Mouse (Mus musculus) thymus, postnatal 4 days (tissue): ENCODE data around the gene Slc13a2.

Experiments used
- DNase-seq: peaks from one replicate; pipeline ENCODE4 v3.0.0; 2021

Gene Slc13a2

DNA sequence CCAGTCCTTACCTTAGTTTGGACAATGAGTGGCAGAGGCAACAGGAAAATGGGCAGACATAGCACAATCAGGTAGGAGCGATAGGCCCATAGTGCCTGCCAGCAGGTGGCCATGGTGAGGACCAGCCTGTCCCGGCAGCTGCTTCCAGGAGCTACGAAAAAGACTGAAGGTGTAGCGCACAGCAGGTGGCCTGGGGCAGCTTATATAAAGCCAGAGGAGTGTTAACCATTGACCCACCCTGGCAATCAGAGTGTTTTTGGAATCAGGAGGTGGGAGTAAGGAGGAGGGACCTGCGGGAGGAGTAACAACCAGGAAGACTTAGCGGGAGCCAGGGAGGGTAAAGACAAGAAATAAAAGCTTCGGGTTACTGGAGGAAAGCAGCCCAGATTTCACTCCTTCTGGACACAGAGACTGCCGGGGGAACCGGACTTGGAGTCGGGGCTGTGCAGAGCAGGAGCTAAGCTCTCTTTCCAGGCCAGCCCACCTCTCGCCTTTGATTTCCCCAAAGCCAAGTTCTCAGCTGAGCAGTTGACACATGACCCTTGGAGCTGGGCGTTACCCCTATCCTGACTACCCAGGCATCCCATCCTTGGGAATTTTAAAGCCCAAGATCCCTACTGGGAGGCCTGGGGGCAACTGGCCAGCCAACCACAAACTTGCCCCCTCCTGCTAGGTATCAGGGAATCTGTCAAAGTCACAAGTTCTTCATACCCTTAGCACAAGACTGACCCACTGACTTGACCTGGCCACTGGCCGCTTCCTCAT is at the start of gene Slc13a2:
TSS of gene Slc13a2 (minus strand) at position 163 of the 765 bp plus-strand sequence.
- DNase-seq, result no peak

DNA sequence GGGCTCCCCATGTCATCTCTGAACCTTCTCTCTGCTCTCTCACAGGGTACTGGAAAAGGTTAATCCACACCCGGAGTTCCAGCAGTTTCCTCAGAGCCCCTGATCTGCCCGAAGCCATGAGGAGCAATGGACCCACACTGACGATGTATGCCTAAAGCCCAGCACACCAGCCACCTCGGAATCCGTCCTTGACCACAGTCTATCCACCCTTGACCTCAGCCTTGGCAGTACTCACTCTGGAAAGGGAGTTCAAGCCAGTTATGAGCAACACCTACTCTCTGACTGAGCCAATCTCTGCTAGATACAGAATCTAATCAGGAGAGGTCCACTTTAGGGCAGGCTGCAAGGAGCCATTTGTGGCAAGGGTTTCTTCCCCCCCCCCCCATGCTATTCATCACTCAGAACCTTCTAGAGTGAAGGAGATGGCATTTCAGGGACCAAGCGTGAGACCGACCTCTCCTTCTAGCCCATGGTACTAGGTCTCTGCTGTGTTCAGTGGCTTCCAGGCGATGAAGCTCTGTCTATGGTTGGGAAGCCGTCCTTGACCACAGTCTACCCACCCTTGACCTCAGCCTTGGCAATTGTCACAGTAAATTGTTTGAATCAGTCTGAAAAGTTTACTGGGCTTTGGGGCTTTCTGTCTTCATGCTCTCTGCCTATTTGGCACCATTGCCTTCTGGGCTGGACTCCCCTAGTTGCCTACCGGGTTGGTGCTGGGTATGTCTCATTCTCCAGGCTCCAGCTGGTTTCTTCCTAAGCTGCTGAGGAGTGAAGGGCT is 49.5 kb upstream of the Slc13a2 start:
- no peak for DNase-seq

DNA sequence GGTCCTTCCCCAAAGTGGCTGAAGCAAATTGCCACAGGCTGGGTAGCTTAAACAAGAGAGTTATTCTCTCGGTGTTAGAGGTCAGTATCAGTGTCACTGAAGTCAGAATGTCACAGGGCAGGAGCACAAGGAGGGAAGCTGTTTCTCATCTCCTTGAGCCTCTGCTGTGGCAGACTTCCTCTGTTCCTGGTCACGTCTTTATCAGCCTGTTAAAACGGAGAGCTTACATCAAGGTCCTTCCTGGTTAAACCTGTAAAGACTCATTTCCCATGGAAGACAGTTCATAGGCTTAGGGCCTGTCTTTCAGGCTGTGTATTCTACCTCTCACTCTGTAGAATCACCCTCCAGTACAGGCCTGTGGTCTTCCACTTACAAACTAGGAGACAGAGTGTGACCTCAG is 45.9 kb upstream of the Slc13a2 start:
- no peak for DNase-seq

DNA sequence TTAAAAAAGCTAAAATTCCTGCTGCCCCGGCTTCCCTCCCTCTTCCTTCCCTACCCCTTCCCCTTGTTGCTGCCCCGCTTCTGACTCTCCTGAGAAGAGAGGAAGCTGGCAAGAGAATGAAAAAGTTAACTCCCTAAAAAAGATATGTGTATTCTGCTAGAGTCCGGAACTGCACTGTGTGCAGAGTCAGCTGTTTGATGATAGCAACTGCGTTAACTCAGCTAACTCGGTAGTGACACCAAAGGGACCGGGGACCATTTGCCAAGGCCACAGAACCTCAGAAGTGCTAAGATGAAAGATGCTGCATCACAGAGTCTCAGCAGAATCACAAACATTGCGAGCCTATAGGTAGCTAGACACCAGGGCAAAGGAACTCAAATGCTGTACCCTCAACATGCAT is 45.5 kb upstream of the Slc13a2 start:
- DNase-seq, result no peak

DNA sequence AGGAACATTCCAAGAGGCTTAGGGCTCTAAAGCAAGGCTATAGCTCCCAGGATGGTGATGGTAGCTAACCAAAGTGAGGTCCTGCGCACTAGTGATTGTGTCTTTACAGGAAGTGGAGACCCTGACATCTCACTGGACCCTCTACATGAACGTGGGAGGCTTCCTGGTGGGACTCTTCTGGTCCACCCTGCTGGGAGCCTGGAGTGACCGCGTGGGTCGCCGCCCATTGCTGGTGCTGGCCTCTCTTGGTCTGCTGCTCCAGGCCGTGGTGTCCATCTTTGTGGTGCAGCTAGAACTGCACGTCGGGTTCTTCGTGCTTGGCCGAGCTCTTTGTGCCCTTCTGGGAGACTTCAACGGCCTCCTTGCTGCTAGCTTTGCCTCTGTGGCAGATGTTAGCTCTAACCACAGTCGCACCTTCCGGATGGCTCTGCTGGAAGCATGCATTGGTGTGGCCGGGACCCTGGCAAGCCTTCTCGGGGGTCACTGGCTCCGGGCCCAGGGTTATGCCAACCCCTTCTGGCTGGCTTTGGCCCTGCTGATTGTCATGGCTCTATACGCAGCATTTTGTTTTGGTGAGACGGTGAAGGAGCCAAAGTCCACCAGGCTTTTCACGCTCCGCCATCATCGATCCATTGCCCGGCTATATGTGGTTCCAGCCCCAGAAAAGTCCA is 44.4 kb upstream of the Slc13a2 start:
- DNase-seq, result no peak

DNA sequence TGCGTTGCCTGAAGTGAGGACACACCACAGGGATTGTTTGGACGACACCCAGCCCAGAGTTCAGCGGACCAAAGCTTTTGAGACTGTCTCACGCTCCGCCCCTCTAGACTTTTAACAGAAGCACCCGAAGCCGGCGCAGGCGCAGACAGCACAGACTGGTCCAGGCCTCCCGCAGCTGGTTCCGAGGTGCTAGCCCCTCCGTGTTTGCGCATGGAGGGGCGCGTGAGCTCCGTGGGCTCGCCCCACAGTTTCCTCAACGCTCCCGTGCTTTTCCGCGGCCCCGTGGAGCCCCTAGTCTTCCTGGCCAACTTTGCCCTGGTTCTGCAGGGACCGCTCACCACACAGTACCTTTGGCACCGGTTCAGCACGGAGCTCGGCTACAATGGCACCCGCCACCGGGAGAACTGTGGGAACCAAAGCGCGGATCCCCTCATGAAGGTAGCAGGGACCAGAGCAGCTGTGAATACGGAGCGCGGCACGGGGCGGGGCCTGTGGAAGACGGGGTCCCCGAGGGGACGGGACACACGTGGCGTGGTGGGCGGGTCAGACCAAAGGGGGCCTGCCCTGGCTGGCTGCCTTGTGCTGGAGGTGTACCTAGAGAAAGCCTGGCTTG is 43.7 kb upstream of the Slc13a2 start, which contains the start of gene Slc46a1:
TSS of gene Slc46a1 (plus strand) at position 130 of the 613 bp plus-strand sequence.
- peak; percentile 84 for DNase-seq

DNA sequence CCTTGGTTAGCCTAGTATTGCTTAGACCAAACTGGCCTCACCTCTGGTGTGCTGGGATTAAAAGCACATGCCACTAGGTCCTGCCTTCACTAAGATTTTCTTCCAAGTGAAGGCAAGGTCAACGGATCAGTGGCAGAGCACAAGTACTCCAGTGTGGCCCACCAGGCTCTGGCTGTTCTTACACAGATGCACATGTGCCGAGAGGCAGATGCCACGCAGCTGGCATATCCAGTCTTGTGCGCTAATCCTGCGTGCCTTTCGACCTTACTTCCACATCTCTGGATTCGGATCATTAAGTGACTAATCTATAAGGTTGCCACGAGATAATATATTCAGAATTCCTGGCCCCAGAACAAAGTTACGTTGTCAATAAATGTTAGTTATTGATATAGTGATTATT is 43.1 kb upstream of the Slc13a2 start:
- no peak for DNase-seq

DNA sequence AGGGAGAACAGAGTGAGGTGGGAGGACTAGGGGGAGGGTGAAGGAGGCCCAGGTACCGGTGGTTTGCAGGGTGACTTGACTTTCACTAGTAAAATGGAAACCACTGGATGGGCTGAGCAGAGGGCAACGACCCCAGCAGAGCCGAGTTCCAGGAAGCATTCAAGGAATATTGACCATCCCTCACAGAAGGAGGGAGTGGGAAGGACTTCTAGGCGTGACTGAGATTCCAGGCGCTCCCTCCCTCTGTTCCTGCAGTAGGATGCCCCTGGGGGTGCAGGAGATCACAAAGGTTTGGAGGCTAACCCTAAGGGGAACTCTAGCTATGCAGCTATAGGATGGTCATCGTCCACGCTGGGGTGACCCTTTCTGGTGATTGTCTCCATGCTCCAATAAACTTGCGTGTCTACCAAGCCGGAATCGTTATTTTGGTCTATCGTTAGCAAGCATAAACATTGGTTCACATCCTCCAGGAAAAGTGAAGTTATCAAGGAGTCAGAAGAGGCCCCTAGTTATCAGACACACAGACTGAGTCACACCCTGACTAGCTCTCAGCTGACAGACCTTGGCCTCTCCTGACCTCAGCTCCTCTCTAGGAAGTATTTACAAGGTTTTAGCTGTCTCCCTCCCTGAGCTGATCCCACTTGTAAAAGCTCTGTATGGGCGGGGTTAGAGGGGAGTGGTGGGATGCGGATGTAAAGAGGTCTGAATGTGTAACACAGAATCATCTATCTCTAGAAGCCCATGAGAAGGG is 41.4 kb upstream of the Slc13a2 start:
- DNase-seq, result no peak

DNA sequence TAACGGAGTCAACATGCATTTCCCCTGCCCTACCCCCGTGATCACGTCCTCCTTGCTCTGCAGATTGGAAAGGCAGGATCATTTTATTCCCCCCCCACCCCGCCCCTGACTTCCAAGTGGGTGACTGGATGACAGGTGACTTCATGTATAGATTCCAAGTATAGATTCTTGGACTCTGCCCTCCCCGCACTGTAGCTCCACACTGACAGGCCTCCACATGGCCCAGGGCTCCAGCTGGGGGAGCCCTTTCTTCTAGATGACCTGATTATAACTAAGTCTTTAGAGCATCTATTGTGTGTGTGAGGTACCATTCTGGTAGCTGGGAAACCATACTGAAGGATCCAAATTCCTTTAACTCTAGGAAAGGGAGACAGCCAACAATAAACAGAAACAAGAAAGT is 40.7 kb upstream of the Slc13a2 start:
- DNase-seq, result no peak

DNA sequence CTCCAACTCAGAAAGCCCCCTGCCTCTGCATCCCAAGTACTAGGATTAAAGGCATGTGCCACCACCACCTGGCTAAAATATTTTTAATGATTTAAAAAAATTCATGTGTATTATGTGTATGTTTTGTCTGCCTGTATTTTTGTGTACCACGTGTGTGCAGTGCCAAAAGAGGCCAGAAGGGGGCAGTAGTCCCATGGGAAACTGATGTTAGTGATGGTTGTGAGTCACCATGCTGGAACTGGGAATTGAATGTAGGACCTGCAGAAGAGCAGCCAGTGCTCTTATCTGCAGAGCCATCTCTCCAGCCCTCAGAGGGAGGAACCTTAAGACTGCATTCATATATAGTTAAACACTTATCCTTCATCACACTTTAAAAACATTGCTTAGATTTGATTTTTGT is 39.9 kb upstream of the Slc13a2 start:
- no peak for DNase-seq

DNA sequence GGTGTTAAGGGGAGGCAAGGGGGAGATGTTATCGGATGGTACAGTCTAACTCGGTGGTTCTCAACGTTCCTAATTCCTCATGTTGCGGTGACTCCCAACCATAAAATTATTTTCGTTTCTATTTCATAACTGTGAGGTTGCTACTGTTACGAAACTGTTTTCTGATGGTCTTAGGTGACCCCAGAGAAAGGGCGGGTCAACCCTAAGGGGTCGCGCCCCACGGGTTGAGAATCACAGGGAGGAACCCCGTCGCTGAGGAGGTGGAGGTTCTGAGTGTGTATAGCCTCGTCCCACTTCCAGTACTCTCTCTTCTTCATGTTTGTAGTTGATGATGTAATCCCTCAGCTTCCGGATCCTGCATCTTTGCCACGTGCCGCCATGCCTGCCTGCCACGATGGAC is 36.7 kb upstream of the Slc13a2 start:
- no peak for DNase-seq

DNA sequence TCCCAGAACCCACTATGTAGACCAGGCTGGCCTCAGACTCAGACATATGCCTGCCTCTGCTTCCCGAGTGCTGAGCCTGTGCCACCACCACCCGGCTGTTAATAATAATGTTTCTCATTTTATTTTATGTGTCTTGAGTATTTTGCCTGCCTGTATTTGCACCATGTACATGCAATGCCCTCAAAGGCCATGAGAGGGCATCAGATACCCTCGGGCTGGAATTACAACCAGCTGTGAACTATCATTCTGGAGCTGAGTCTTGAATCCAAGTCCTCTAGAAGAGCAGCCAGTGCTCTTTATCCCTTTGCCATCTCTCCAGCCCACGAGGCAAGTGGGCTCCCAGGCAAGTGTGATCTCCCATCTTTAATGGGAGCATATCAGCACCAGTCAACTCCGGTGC is 33.3 kb upstream of the Slc13a2 start:
- DNase-seq, result peak; percentile 65

DNA sequence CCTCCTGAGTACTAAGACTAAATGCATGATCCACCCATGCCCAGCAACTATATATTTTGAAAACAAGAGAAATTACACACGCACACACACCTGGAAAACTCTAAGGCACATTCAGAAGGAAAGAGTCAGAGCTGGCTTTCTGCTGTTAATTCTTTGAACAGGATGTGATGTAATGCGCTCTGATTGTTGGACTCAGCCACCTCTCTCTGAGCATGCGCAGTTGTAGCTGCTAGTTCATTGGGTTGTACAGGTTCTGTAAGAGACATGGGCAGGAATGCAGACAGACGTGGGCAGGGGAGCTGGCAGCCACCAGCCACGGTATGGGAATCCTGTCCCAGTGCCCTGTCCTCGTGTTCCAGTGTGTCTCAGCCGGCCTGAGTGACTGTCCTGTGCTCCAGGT is 32.3 kb upstream of the Slc13a2 start:
- DNase-seq, result no peak

DNA sequence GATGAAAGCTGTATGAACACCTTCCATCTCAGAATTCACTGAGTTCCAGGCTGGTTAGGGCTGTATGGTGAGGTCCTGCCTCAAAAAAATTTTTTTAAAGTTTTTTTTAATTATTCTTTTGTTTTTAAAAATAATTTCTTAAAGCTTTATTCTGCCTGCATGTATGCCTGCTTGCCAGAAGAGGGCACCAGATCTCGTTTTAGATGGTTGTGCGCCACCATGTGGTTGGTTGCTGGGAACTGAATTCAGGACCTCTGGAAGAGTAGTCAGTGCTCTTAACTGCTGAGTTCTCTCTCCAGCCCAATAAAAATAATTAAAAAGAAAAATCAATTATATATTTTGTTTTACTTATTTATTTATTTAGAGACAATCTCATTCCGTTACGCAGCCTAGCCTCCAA is 31.7 kb upstream of the Slc13a2 start:
- DNase-seq, result peak; percentile 89

DNA sequence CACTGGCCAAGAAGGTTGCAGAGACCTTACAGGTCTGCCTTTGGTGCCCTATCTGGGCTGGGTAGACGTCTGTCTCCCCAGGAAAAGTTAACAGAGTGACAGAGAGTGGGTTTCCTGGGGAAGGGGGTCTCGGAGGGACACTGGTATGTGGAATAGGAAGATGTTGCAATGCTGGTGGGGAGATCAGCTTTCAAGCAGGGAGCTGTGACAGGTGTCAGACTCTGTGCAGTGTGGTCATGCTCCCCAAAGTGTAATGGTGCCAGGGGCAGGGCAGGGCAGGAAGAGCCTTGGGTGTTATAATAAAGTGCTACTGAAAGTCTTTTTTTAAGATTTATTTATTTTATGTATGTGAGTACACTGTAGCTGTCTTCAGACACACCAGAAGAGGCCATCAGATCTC is 28.3 kb upstream of the Slc13a2 start:
- DNase-seq, result no peak

DNA sequence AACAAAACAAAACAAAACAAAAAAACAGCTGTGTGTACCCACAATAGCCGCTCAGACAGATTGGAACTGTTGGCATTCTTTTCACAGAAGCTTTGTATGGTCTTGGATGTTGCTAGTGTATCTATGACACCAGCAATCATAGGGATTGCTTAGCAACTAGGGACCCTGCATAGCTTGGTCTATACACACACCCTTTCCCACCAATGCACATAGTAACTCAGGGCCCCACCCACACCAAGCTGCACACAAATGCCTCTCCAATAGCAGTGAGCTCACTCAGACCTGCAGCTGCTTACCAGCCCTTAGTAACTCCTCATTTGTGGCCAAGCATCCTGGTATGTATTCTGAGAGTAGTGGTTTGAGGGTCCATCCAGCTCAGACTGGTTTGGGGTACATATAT is 26.2 kb upstream of the Slc13a2 start:
- no peak for DNase-seq

DNA sequence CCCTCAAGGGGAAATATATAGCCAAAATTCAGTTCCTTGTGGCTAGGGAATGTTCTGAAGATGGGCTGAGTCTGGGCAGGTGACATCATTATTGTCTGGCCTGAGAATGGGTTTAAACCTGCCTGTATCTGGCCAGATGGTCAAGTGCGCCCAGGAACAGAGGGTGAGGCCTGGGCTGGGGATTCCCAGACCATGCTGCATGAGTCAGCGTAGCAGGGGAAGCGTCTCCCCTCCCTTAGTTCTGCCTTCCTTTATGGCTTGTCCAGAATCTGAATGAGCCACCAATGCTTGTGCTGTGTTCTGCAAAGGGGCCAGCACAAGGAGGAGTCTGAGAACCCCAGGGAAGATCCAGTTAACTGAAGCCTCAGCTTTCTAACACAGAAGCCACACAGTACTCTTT is 25.2 kb upstream of the Slc13a2 start:
- no peak for DNase-seq

DNA sequence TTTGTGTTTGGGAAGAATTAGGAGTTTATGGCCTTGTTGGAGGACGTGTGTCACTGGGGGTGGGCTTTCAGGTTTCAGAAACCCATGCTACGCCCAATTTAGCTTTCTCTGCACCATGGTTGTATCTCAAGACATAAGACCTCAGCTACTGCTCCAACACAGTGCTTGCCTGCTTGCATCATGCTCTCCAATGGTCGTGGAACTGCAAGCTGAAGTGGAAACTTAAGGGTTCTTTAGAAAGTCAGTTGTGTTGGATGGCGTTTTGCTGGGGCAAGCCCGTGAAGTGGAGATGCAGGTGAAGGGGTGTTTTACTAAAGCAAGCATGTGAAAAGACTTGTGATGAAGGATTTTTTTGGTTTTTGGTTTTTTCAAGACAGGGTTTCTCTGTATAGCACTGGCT is 21.1 kb upstream of the Slc13a2 start:
- no peak for DNase-seq

DNA sequence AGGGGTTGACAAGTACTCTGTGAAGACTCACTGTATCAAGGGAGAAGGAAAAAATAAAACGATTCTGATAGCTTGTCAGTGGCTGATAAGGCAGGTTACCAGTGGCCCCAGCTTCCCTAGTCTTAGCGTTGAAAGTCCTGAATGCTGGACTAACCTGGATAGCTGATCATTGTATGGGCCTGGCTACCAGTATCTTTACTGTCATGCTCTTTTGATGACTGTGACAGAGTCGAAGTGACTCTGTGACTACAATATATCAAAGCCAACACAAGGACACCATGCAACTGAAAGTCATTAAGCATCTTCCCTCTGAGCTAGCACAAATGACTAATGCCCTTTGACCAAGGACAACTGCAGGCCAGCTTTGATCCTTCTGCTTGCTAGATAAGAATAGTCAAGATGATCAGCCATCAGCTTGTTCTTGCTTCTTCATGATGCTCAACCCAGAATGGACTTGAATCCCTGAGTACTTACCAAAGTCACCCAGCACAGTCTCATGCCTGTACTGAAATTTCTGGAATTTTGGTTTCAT is 16.4 kb upstream of the Slc13a2 start:
- no peak for DNase-seq

DNA sequence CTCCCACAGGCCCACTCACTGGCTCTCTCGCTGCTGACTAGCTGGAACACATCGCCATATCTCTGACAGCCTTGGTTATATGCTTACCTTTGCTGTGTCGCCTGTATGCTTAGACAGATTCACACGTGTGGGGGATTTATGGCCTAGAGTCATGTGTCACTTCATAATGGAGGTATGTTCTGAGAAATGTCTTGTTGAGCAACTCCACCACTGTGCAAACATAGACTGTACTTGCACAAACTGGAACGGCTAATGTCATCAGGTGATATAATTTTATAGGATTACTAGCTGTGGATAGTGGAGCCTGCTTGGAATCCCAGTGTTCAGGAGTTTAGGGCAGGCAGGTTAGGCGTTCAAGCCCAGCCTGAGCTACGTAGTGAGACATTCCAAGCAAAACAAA is 15.2 kb upstream of the Slc13a2 start:
- no peak for DNase-seq

DNA sequence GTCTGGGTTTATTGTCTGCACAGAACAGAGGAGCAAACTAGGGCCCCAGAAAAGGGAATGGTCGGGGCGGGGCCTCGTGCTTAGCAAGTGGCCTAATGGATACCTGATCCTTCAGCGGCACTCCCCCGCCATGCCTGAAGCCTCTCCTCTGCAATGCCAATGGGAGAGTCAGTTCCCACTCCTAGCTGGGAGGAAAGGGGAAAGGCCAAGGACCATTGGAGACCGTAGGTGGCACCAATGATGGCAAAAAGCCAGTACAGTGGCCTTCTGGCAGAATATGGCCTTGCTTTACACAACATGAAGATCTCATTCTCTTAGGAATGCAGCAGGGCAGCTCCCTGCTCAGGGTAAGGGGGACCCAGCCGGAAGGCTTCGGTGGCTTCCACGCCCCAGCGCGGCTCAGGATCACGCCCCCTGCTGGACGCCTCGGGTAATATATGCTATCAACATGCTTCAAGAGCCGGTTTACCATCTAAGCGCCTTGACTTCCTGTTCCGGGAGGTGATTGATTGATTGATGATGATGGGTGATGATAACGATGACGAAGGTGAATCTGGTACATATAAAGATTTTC is 13.8 kb upstream of the Slc13a2 start:
- DNase-seq, result peak; percentile 83

DNA sequence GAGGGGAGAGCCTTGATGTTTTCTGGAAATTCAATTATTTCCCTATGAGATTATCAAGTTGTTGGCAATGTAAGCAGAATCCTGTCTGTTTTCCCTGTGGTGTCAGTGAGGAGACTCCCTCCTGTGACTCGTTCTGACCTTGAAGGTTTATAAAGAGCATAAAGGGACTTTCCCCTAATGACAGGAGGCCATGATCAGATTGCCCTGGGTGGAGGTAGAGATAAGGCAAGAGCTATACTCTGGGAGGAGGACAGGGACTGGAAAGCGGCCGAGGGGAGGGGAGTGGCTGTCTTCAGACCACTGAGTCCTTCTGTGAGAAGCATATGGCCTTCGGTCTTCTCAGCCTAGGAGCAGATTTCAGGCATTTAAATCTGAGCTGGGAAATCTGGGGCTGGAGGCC is 12.0 kb upstream of the Slc13a2 start:
- no peak for DNase-seq
